Mouse (Mus musculus) megakaryocyte, embryonic 14.5 days (primary cell): ENCODE data around the gene Slc25a28.

ENCODE experiments used
- FLI1 ChIP-seq: IDR thresholded peaks from 2 replicates; pipeline ENCODE4 v1.6.1; 2012; ENCODE audit warnings: low read length, inconsistent platforms, mixed read lengths
- GATA1 ChIP-seq: IDR thresholded peaks from 3 replicates; pipeline ENCODE4 v1.6.1; 2012; ENCODE audit warnings: mixed read lengths, low read length, inconsistent platforms, borderline replicate concordance

DNA sequence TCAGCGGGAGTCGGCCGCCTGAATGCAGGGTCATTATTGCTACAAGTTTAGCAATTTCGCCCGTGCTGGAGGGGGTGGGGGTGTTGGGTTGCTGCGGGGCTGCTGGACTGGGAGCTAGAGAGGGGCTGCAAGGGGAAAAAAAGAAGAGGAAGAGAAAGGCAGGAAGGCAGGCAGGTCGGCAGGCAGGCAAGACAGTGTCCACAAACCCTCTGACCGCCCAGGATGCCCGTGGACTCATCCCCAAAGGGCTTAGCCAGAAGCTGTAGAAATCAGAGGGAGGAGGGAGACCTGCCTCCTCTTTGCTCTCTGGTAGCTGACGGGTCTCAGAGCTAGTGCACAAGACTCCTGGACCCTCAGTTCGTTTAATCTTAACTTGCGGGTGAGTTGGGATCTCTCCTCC is 57.8 kb downstream of the Slc25a28 start:
- no peak for TF ChIP-seq GATA1
- TF ChIP-seq FLI1: no peak
